Mouse (Mus musculus) neutrophil, adult 65 days (primary cell): ENCODE results near the gene Ntf3. TPM values are rescaled to one million over a fixed set of nuclear protein-coding genes. Genes with fewer than 3 reads are reported as not detected.

Experiments
- total RNA-seq: library from RNA; stranded (reverse); gene quantifications from 2 replicates; pipeline ENCODE4 v1.2.4, GENCODE M21; 2023

The Ntf3 gene
- not detected in 2 replicates for total RNA-seq

DNA sequence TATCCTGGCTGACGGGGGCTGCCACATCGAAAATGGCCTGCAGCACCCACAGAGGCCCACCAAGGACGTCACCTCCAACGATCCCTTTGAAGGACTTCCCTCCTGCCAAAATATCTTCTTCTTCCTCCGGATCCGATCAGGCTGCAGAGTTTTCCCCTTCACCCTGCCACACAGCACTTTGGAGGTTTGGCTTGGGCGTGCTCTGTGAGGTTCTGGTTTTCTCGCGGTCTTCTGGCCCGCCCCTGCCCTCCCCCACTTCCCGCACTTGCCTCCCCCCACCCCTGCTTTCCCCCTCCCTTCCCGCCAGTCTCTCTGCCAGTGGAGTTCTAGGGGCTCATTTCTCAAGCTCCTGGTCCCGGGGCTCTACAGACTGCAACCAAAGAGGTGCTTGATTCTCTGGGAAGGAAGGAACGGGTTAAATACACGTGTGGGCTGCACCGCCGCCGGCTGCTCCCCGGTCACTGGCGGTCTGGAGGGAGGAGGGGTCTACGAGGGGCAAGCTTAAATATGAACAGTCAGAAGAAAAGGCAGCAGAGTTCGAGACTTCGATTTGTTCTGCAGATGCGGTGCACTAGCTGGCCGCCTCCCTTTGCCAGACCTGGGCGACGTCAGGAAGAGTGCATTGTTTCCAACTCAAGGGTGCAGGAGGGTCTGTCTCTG lies at the start of gene Ntf3:
Ntf3 (minus strand) TSS at position 363 of the 660 bp plus-strand sequence.

